Mouse (Mus musculus): ENCODE measurements around the gene Nfatc4.

DNA sequence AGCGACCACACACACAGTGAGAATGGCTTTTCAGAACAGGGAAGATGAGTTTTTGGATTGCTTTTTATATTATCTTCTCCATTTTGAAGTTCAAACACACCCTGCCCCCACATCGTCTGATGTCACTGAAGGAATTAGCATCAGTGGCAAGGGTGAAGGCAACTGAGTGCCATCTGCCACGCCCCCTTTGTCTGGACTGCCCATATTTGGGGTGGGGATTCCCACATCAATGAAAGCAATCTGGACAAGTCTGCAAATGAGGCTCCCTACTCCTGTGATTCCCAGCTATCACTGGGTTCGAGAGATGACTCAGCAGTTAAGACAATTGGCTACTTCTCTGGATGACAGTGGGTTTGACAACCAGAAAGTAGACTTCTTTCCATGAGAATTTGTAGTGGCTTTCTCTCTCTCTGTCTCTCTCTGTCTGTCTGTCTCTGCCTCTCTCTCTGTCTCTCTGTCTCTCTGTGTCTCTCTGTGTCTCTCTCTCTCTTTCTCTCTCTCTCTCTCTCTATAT lies 18.0 kb downstream of the Nfatc4 start:
- TF ChIP-seq CTCF (IDR thresholded peaks at IDR 0.05; ENCODE audit: extremely low read depth, insufficient read depth, low read length), result no peak
- TF ChIP-seq POLR2A (IDR thresholded peaks at IDR 0.05; ENCODE audit: extremely low read depth, insufficient read depth, low read length), result no peak
